Mouse (Mus musculus) ES-Bruce4 (cell line): Measurements from ENCODE around the gene Tacr1. TPM values are rescaled to one million over a fixed set of nuclear protein-coding genes. Genes with fewer than 3 reads are reported as not detected.
"Not testable (repeated sequence)": the region's sequence is repeated elsewhere in the genome, so short reads cannot be mapped to it uniquely, and the experiment has no call there.

Source experiments
- H3K27ac ChIP-seq: 2 replicates; pipeline ENCODE4 v1.5.1; 2012; ENCODE audit warnings: low read length, inconsistent platforms; ENCODE audit not compliant: insufficient read depth
- H3K27me3 ChIP-seq: 2 replicates; pipeline ENCODE4 v1.6.1; 2012; ENCODE audit warnings: mild to moderate bottlenecking, low read length, inconsistent platforms; ENCODE audit not compliant: control insufficient read depth, poor library complexity, insufficient read depth, severe bottlenecking
- H3K36me3 ChIP-seq: 2 replicates; pipeline ENCODE4 v1.6.1; 2012; ENCODE audit warnings: inconsistent platforms, mild to moderate bottlenecking, low read length, moderate library complexity; ENCODE audit not compliant: control insufficient read depth, poor library complexity, insufficient read depth, severe bottlenecking
- H3K4me1 ChIP-seq: one replicate; pipeline ENCODE4 v1.8.1; 2011; ENCODE audit warnings: low read length; ENCODE audit not compliant: control insufficient read depth, insufficient read depth
- H3K4me3 ChIP-seq: 2 replicates; pipeline ENCODE4 v1.5.1; 2011; ENCODE audit warnings: low read depth, mild to moderate bottlenecking, low read length
- H3K9ac ChIP-seq: 2 replicates; pipeline ENCODE4 v1.6.1; 2012; ENCODE audit warnings: low read depth, mild to moderate bottlenecking, inconsistent platforms; ENCODE audit not compliant: poor library complexity, severe bottlenecking
- H3K9me3 ChIP-seq: replicated peaks from 2 replicates; pipeline ENCODE4 v1.6.1; 2012; ENCODE audit warnings: mild to moderate bottlenecking, low read length, inconsistent platforms; ENCODE audit not compliant: control insufficient read depth, poor library complexity, insufficient read depth, severe bottlenecking
- CTCF ChIP-seq: IDR thresholded peaks from one replicate; pipeline ENCODE4 v1.8.1; 2011; ENCODE audit warnings: low read depth, low read length
- EP300 ChIP-seq: IDR thresholded peaks from 2 replicates; pipeline ENCODE4 v1.6.1; 2011; ENCODE audit warnings: low read depth, low read length; ENCODE audit not compliant: insufficient read depth
- POLR2A ChIP-seq: IDR thresholded peaks from one replicate; pipeline ENCODE4 v1.8.1; 2011; ENCODE audit warnings: low read length; ENCODE audit not compliant: insufficient read depth
- polyA plus RNA-seq: library from polyadenylated mRNA; stranded (reverse); fragments of >200 nt; gene quantifications from 2 replicates; pipeline ENCODE4 v1.2.4, GENCODE M21; 2011; ENCODE audit warnings: low read depth; ENCODE audit not compliant: missing spikeins, insufficient read depth, insufficient read length

The Tacr1 gene
- polyA plus RNA-seq, 1 experiment: not detected

DNA sequence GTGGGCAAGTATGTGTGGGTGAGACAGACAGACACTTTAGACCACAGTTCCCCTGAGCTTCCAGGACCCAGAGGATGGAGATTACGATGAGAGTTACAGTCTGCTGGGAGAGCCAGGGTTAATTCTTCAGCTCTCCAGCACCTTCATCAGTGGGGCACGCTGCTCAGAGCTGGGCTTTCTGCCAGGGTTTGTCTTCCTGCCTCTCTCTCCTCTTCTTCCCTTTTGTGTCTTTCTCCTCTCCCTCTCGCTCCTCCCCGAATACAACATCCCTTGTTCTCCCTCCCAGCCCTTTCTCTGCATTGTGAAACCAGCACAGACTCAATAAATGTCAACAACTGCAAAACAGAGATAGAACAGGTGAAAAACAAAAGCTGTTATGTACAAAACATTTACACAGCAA lies 18.1 kb downstream of the Tacr1 start:
- Histone ChIP-seq H3K9me3 (0 out of 2 replicates have a peak, but pooled peaks cover 4% of the 10 kb centered on the region), H3K36me3 (no peaks in the 10 kb centered on the region), H3K9ac (no peak overlapping the region), H3K4me3 (no peak overlapping the region), H3K27ac (no peak overlapping the region), H3K4me1 (no peaks in the 10 kb centered on the region), H3K27me3 (no peaks in the 10 kb centered on the region)
- TF ChIP-seq CTCF: no peak
- TF ChIP-seq EP300: no peak
- TF ChIP-seq POLR2A: no peak

DNA sequence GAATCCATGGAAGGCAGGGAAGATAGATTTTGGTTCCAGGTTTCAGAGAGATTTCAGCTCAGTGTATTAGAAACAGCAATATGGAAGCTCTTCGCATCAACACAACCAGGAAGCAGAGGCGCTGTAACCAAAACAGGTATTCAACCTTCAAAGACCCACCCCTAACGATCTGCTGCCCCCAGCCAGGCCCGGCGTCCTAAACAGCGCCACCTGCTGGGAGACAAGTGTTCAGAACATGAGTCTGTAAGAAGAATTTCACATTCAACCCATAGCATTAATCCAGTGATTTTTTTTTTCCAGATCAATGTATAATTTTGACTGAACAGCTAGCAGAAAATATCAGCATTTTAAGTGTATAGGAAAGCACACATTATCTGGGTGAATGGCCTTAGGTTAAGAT lies 26.8 kb downstream of the Tacr1 start:
- no peaks in the 10 kb centered on the region for H3K27me3 ChIP-seq
- H3K36me3 ChIP-seq: no peaks in the 10 kb centered on the region
- 0 out of 2 replicates have a peak, but pooled peaks cover 4% of the 10 kb centered on the region for H3K9me3 ChIP-seq
- no peak overlapping the region for H3K27ac ChIP-seq
- H3K9ac ChIP-seq: no peak overlapping the region
- no peaks in the 10 kb centered on the region for H3K4me1 ChIP-seq
- TF ChIP-seq EP300 (no peak), CTCF (peak; percentile 80), POLR2A (no peak)
- no peak overlapping the region for H3K4me3 ChIP-seq

- H3K9ac ChIP-seq: no peak overlapping the region
- TF ChIP-seq POLR2A (no peak), EP300 (no peak)
- H3K27me3 ChIP-seq: no peaks in the 10 kb centered on the region
- H3K4me1 ChIP-seq: no peaks in the 10 kb centered on the region
- no peak overlapping the region for H3K4me3 ChIP-seq
- H3K9me3 ChIP-seq: no peaks in the 10 kb centered on the region
- no peaks in the 10 kb centered on the region for H3K36me3 ChIP-seq
- H3K27ac ChIP-seq: no peak overlapping the region
These were observed 27.6 kb downstream of the Tacr1 start for GRCm38 (mm10) chr6:82429766-82430165.

GRCm38 (mm10) chr6:82437174-82437573 lies 35.0 kb downstream of the Tacr1 start:
- H3K4me3 ChIP-seq: no peak overlapping the region
- no peaks in the 10 kb centered on the region for H3K9me3 ChIP-seq
- no peaks in the 10 kb centered on the region for H3K36me3 ChIP-seq
- TF ChIP-seq CTCF (no peak), POLR2A (no peak), EP300 (no peak)
- H3K27ac ChIP-seq: no peak overlapping the region
- no peaks in the 10 kb centered on the region for H3K4me1 ChIP-seq
- no peak overlapping the region for H3K9ac ChIP-seq
- no peaks in the 10 kb centered on the region for H3K27me3 ChIP-seq

GRCm38 (mm10) chr6:82452206-82453095 lies 50.3 kb downstream of the Tacr1 start:
- not testable (repeated sequence) for H3K36me3 ChIP-seq, H3K4me1 ChIP-seq, H3K27me3 ChIP-seq, H3K9me3 ChIP-seq, H3K27ac ChIP-seq, H3K4me3 ChIP-seq, H3K9ac ChIP-seq

- Histone ChIP-seq H3K36me3 (no peaks in the 10 kb centered on the region), H3K9me3 (no peaks in the 10 kb centered on the region), H3K9ac (no peak overlapping the region), H3K27ac (no peak overlapping the region), H3K27me3 (no peaks in the 10 kb centered on the region), H3K4me3 (no peak overlapping the region), H3K4me1 (no peaks in the 10 kb centered on the region)
- TF ChIP-seq CTCF (no peak), POLR2A (no peak), EP300 (no peak)
These were observed 53.1 kb downstream of the Tacr1 start for GRCm38 (mm10) chr6:82455245-82455644.
